Mouse (Mus musculus) brain, embryonic 14.5 days (tissue): ENCODE measurements around the gene Topors.

Source experiments
- CTCF ChIP-seq: fragments of 200-500 bp; IDR thresholded peaks from 2 replicates; pipeline ENCODE4 v1.5.1; 2012; ENCODE audit warnings: inconsistent platforms, mild to moderate bottlenecking, moderate library complexity, borderline replicate concordance; ENCODE audit not compliant: insufficient read depth, insufficient read length; ENCODE audit errors: extremely low read depth
- POLR2A ChIP-seq: fragments of 200-500 bp; IDR thresholded peaks from 2 replicates; pipeline ENCODE4 v1.6.1; 2012; ENCODE audit warnings: mild to moderate bottlenecking, inconsistent platforms, borderline replicate concordance; ENCODE audit not compliant: poor library complexity, insufficient read depth, insufficient read length, severe bottlenecking; ENCODE audit errors: extremely low read depth

- TF ChIP-seq POLR2A (no peak), CTCF (no peak)
These were observed 30.0 kb downstream of the Topors start, which contains the start of gene Ddx58 for GRCm38 (mm10) chr4:40239409-40240271.
